Mouse (Mus musculus) inflammation-experienced regulatory T-cells, adult 6 months (primary cell): ENCODE data around the gene Atf6b. TPM values are rescaled to one million over a fixed set of nuclear protein-coding genes. Genes with fewer than 3 reads are reported as not detected.

ENCODE experiments used
- ATAC-seq: one replicate; pipeline ENCODE4 v1.8.0; 2017
- polyA plus RNA-seq, 3 experiments: library from polyadenylated mRNA; unstranded; fragments of 100-300 nt; shearing (Covaris generic); gene quantifications; one replicate each; pipeline ENCODE4 v1.2.1; 2017

Atf6b gene
- polyA plus RNA-seq, 3 experiments from 2014 or later = 19.0 to 21.9 (median 19.3) TPM

DNA sequence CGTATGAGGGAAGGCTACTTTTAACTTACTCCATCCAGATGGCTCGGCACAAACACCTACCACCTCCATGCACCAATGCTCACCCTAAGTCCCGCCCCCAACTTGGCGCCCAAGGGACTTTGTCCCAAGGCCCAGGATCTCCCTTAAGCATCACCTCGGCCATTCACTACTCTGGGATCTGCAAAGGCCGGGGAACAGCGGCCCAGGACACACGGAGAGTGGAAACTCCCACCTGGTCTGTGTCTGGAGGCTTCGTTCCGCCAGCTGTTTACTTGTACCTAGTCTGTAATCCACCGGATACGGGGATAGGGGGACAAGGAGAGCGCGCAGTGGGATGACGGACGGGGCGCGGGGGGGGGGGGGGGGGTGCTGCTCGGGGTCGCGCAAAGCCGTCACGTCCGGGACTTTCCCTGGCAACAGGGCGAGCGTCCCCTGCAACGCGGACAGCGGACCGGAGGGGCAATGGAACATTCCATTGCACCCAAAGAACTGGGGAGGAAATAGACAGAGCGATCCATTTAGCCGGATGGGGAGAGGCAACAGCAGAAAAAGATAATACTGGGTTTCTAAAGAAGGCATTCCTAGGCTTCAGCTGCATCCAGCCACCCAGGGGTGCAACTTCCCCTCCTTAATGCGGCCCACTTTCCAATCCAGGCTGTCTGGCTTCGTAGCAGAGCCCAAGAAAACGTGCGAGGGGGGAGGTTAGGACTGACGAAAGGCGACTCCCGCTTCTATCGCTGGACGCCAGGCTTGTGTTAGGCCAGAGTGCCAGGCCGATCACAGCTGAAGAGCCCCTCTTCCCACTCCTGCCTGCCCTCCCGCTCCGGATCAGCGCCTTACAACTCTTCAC is 19.6 kb upstream of the Atf6b start:
- ATAC-seq = peak; percentile 66

DNA sequence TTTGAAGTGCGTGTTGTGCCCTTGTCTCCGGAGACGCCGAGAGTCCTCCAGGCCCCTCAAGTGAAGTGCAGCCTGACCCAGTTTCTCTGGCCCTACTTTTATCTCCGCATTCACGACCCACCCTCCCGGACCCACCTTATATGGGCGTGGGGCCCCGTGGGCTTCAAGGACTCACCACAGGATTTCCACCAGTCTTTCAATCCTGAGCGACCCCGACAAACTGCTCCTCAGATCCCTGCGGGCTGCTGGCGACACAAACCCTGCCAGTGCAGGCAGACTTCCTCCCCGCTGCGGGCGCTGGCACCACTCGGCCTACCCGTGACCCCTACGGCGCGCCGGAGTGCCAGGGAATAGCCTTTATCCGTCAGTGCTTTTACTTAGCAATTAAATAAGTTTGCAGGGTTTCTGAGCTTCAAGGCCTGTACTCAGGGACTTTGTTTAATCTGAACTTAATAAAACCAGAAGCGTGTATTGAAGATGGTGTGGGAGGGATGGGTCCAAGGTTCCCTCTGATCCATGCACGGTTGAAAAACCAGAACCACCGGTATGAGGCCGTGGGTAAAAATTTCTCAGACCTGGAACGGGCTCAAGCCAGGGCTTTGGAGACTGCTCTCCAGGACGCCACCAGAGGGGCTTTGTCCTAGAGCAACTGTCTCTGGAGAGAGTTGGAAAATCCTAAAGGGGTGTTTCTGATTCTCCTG is 18.9 kb upstream of the Atf6b start, which contains the start of gene Ppt2:
Gene Ppt2 (minus strand): TSS at position 568 of the 701 bp plus-strand sequence.
- ATAC-seq = no peak

- ATAC-seq = no peak
Measured at GRCm38 (mm10) chr17:34628644-34628967, 18.3 kb upstream of the Atf6b start.

GRCm38 (mm10) chr17:34629221-34629751 is 17.7 kb upstream of the Atf6b start, which contains the start of gene Prrt1:
Prrt1 (plus strand) TSS chr17:34629533.
- no peak for ATAC-seq

- peak; percentile 44 for ATAC-seq
Measured at GRCm38 (mm10) chr17:34629796-34630603, 16.9 kb upstream of the Atf6b start.

DNA sequence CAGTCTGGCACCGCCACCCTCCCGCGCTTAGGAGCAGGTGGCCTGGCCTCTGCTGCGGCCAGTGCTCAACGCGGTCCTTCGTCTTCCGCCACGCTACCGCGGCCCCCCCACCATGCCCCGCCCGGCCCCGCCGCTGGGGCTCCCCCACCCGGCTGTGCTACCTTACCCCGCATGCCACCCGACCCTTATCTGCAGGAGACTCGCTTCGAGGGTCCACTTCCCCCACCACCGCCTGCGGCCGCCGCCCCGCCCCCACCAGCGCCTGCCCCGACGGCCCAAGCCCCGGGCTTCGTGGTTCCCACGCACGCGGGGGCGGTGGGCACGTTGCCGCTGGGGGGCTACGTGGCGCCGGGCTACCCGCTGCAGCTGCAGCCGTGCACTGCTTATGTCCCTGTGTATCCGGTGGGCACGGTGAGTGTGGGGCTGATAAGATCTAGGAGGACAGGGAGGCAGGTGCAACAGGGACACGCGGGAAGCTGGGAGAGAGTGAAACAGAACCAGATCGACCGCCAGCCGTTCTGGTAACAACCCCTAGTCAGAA is 16.1 kb upstream of the Atf6b start:
- ATAC-seq = no peak

- ATAC-seq = no peak
Measured at GRCm38 (mm10) chr17:34631647-34632046, 15.3 kb upstream of the Atf6b start.

GRCm38 (mm10) chr17:34632261-34632691 is 14.7 kb upstream of the Atf6b start:
- peak; percentile 48 for ATAC-seq

- ATAC-seq = no peak
Measured at GRCm38 (mm10) chr17:34635671-34636070, 11.3 kb upstream of the Atf6b start.

DNA sequence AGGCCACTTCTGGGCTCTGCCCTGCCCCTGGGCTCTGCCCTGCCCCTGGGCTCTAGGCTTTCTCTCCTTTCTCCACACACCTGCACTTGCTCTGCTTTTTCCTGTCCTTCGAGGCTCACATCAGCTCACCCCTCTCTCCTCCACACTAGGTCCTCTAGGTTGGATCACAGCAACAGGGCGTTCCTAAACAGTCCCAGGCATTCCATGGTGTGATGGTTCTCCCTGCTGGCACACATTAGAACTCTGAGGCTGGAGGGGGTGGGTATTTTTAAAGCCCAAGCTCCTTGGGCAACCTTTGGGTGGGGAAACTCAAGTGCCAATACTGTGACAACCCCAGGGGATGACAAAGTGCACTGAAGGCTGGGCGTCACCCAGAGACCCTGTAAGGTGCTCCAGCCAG is 9.5 kb upstream of the Atf6b start:
- no peak for ATAC-seq

DNA sequence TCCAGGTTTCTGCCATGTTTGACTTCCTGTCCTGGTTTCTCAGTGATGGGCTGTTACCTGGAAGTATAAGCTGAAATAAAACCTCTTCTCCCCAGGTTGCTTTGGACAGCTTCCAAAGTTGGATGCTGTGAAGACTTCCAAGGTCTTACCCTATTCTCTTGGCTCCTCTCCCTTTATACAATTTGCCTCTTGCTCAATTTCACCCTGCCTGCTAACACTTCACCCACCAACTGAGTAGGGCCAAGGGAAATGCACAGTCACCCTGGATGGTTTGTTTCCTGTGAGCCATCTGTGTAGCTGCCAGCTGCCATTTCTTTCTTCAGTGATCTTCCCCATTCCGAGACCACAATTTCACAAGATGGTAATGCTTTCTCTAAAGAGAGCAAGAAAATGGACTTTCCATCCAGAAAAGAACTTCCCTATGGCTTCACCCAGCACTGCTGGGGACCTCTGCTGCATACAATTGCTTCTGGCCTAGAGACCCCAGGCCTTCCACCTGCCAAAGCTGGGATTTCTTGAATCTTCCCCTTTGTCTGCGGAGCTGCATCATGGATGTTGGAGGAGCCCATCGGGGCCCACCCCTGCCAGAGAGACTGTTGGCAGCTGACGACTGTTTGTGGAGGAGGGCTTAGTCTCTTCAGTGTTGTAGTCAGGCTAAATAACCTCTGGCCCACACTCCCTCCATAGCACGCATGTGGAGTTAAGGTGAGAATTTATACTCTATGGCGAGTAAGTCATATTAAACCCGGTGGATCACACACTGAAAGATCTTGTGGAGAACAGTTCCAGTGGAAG is 7.3 kb upstream of the Atf6b start:
- no peak for ATAC-seq

- no peak for ATAC-seq
Measured at GRCm38 (mm10) chr17:34640778-34641601, 6.0 kb upstream of the Atf6b start.

DNA sequence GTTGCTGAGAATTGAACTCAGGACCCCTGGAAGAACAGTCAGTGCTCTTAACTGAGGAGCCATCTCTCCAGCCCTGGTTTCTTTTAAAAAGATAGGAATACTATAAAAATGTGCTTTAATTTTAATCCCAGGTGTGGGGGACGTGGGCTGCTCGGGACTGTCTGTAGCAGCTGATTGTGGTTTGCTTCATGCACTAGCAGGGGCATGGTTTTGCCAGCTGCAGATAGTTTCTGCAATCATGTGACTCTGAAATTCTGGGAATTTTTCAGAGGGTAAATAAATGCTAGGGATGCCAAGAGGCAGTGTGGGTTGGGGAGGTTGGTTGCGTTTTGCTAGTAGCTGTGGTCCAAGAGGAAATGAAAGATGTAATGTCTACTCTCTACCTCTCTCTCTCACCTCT is 5.0 kb upstream of the Atf6b start:
- ATAC-seq = no peak

DNA sequence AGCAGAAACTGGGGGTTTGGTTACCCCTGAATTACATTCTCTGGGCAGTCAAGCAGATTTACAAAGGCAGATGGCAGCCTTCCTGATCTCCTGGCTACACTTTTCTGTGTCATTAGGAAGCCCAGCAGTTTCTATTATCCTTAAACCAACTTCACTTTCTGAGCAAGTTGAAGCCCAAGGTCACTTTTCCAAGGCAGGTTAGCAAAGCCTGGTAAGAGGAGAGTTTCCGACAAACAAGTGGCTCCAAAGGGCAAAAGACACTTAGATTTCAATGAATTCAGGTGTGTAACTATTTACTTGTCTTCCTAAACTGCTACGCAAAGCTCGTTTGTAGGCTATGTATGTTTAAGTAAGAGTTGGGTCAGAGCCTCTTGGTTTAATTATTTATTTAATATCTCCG is 3.6 kb upstream of the Atf6b start:
- ATAC-seq = no peak

- no peak for ATAC-seq
Measured at GRCm38 (mm10) chr17:34643944-34644343, 3.0 kb upstream of the Atf6b start.

DNA sequence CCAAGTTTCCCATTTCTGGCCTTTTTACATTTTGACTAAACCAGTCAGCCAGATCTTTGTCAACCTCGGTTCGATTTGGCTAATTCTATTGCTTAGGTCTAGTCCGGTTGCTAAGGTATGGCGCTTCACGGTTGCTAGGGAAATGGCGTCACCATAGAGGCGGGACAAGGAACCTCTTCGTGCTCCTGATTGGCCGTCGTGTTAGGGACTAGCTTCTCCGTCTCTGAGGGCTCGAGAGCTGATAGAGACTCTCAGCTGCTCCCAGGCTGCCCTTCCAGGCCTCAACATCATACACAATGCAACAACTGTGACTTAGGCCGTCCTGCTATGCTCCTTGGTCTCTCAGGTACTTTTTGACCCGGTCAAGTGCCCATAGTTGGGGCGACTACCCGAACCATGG is 2.3 kb upstream of the Atf6b start, which contains the start of gene Fkbpl:
Gene Fkbpl (plus strand): TSS at position 157 of the 400 bp plus-strand sequence.
- ATAC-seq = peak; percentile 78

- no peak for ATAC-seq
Measured at GRCm38 (mm10) chr17:34645256-34645829, 1.6 kb upstream of the Atf6b start.

GRCm38 (mm10) chr17:34645831-34646511 is 975 bp upstream of the Atf6b start:
- no peak for ATAC-seq

GRCm38 (mm10) chr17:34648141-34648890 is 1.4 kb downstream of the Atf6b start:
- ATAC-seq = no peak
